Mouse (Mus musculus) neural tube, embryonic 13.5 days (tissue): Measurements from ENCODE around the gene Spg21. TPM values are rescaled to one million over a fixed set of nuclear protein-coding genes. Genes with fewer than 3 reads are reported as not detected.

ENCODE experiments used
- ATAC-seq: fragments of 200-750 bp; cut with Nextera tagmentation; 2 replicates; pipeline ENCODE4 v1.8.0; 2017; ENCODE audit warnings: low read depth, mild to moderate bottlenecking, moderate TSS enrichment, moderate library complexity
- H3K27ac ChIP-seq: fragments of 300-500 bp; sonication (generic); replicated peaks from 2 replicates; pipeline ENCODE4 v1.5.1; 2015; ENCODE audit warnings: moderate library complexity, mild to moderate bottlenecking, inconsistent platforms
- H3K27me3 ChIP-seq: fragments of 300-500 bp; sonication (generic); 2 replicates; pipeline ENCODE4 v1.6.1; 2015; ENCODE audit warnings: mild to moderate bottlenecking, inconsistent platforms
- H3K36me3 ChIP-seq: fragments of 300-500 bp; sonication (generic); 2 replicates; pipeline ENCODE4 v1.6.1; 2015; ENCODE audit warnings: mild to moderate bottlenecking, inconsistent platforms
- H3K4me1 ChIP-seq: fragments of 300-500 bp; sonication (generic); replicated peaks from 2 replicates; pipeline ENCODE4 v1.6.1; 2015; ENCODE audit warnings: inconsistent platforms
- H3K4me2 ChIP-seq: fragments of 300-500 bp; sonication (generic); 2 replicates; pipeline ENCODE4 v1.6.1; 2015; ENCODE audit warnings: inconsistent platforms, mild to moderate bottlenecking, moderate library complexity
- H3K4me3 ChIP-seq: fragments of 300-500 bp; sonication (generic); 2 replicates; pipeline ENCODE4 v1.5.1; 2015; ENCODE audit warnings: mild to moderate bottlenecking, inconsistent platforms
- H3K9ac ChIP-seq: fragments of 300-500 bp; sonication (generic); 2 replicates; pipeline ENCODE4 v1.6.1; 2015; ENCODE audit warnings: moderate library complexity, mild to moderate bottlenecking, inconsistent platforms
- H3K9me3 ChIP-seq: fragments of 300-500 bp; sonication (generic); 2 replicates; pipeline ENCODE4 v1.6.1; 2016; ENCODE audit warnings: inconsistent platforms
- whole genome bisulfite sequencing: fragments of 180-500 bp; shearing (Covaris S2); methylation state at CpG from one replicate; pipeline ENCODE4 v1.1.7; 2015; 5-methylcytosine and 5-hydroxymethylcytosine counted together
- polyA plus RNA-seq: library from polyadenylated mRNA; unstranded; fragments of >200 nt; fragmentation: Nextera tagmentation; extraction: Ambion mirVana; gene quantifications from 2 replicates; pipeline ENCODE4 v1.2.1, GENCODE M21; 2015

The Spg21 gene
- polyA plus RNA-seq, 1 experiment from 2014 or later, result 143 TPM

GRCm38 (mm10) chr9:65435211-65435610 lies 25.5 kb upstream of the Spg21 start:
- H3K4me3 ChIP-seq, result 0 out of 2 replicates have a peak overlapping the region, but pooled peaks have one; percentile 98
- 73% methylated on average over 4 of the region's 4 CpGs for WGBS
- no peak overlapping the region for H3K4me2 ChIP-seq
- peak; percentile 51; the same call in 1 of the 2 replicates for ATAC-seq
- no peak overlapping the region for H3K27ac ChIP-seq
- H3K9ac ChIP-seq, result no peak overlapping the region
- peaks cover 17% of the 10 kb centered on the region for H3K4me1 ChIP-seq
- H3K27me3 ChIP-seq, result no peaks in the 10 kb centered on the region
- H3K9me3 ChIP-seq, result no peaks in the 10 kb centered on the region
- peaks cover 11% of the 10 kb centered on the region for H3K36me3 ChIP-seq

GRCm38 (mm10) chr9:65435671-65436301 lies 25.0 kb upstream of the Spg21 start, which contains the start of gene Mtfmt:
Mtfmt (plus strand) TSS chr9:65435782.
- WGBS, result under 1% methylated on average over 54 of the region's 54 CpGs
- H3K4me2 ChIP-seq, result peak within 1 kb of the TSS; percentile 68
- H3K9ac ChIP-seq, result peak within 1 kb of the TSS; percentile 91
- H3K27ac ChIP-seq, result 0 out of 2 replicates have a peak within 1 kb of the TSS, but pooled peaks have one; percentile 46
- ATAC-seq, result peak; percentile 92
- no peaks in the 10 kb centered on the region for H3K27me3 ChIP-seq
- peak within 1 kb of the TSS; percentile 98 for H3K4me3 ChIP-seq
- H3K9me3 ChIP-seq, result no peaks in the 10 kb centered on the region
- H3K36me3 ChIP-seq, result peaks cover 17% of the 10 kb centered on the region
- peaks cover 17% of the 10 kb centered on the region for H3K4me1 ChIP-seq

GRCm38 (mm10) chr9:65444692-65445091 lies 16.1 kb upstream of the Spg21 start:
- Histone ChIP-seq H3K27ac (no peak overlapping the region), H3K36me3 (peaks cover 83% of the 10 kb centered on the region), H3K9me3 (no peaks in the 10 kb centered on the region), H3K27me3 (no peaks in the 10 kb centered on the region), H3K4me3 (no peak overlapping the region), H3K4me1 (no peaks in the 10 kb centered on the region), H3K4me2 (no peak overlapping the region), H3K9ac (no peak overlapping the region)
- no peak for ATAC-seq
- WGBS, result 93% methylated on average over 4 of the region's 4 CpGs

GRCm38 (mm10) chr9:65447951-65448350 lies 12.8 kb upstream of the Spg21 start:
- WGBS, result 90% methylated on average over 6 of the region's 6 CpGs
- Histone ChIP-seq H3K27me3 (no peaks in the 10 kb centered on the region), H3K9ac (no peak overlapping the region), H3K36me3 (peaks cover 86% of the 10 kb centered on the region), H3K4me3 (no peak overlapping the region), H3K27ac (no peak overlapping the region), H3K4me2 (no peak overlapping the region), H3K4me1 (no peaks in the 10 kb centered on the region), H3K9me3 (no peaks in the 10 kb centered on the region)
- no peak for ATAC-seq

- no peaks in the 10 kb centered on the region for H3K36me3 ChIP-seq
- no peaks in the 10 kb centered on the region for H3K9me3 ChIP-seq
- H3K4me2 ChIP-seq, result no peak overlapping the region
- H3K27me3 ChIP-seq, result no peaks in the 10 kb centered on the region
- H3K4me1 ChIP-seq, result peaks cover 30% of the 10 kb centered on the region
- H3K9ac ChIP-seq, result no peak overlapping the region
- 88% methylated on average over 2 of the region's 2 CpGs for WGBS
- H3K27ac ChIP-seq, result no peak overlapping the region
- no peak overlapping the region for H3K4me3 ChIP-seq
- ATAC-seq, result no peak
Measured at GRCm38 (mm10) chr9:65458975-65459374, 1.8 kb upstream of the Spg21 start.

GRCm38 (mm10) chr9:65460198-65460597 lies 549 bp upstream of the Spg21 start:
- peak overlapping the region; percentile 84 for H3K9ac ChIP-seq
- peaks cover 2% of the 10 kb centered on the region for H3K36me3 ChIP-seq
- no peaks in the 10 kb centered on the region for H3K9me3 ChIP-seq
- H3K4me1 ChIP-seq, result peaks cover 30% of the 10 kb centered on the region
- peak overlapping the region; percentile 77 for H3K4me2 ChIP-seq
- peak; percentile 24; the same call in 1 of the 2 replicates for ATAC-seq
- WGBS, result 20% methylated on average over 3 of the region's 3 CpGs
- H3K4me3 ChIP-seq, result peak overlapping the region; percentile 68
- H3K27me3 ChIP-seq, result no peaks in the 10 kb centered on the region
- H3K27ac ChIP-seq, result peak overlapping the region; percentile 93

- Histone ChIP-seq H3K9ac (no peak overlapping the region; the same call in 1 of the 2 replicates), H3K27ac (no peak overlapping the region), H3K4me2 (peak overlapping the region; percentile 10), H3K4me1 (peaks cover 30% of the 10 kb centered on the region), H3K9me3 (no peaks in the 10 kb centered on the region), H3K36me3 (peaks cover 22% of the 10 kb centered on the region), H3K27me3 (no peaks in the 10 kb centered on the region), H3K4me3 (no peak overlapping the region)
- WGBS, result 82% methylated on average over 5 of the region's 5 CpGs
- ATAC-seq, result no peak
Measured at GRCm38 (mm10) chr9:65462544-65462943, 1.8 kb downstream of the Spg21 start.

- no peak overlapping the region for H3K27ac ChIP-seq
- H3K27me3 ChIP-seq, result no peaks in the 10 kb centered on the region
- H3K4me1 ChIP-seq, result peaks cover 30% of the 10 kb centered on the region
- H3K4me2 ChIP-seq, result no peak overlapping the region
- WGBS, result 93% methylated on average over 6 of the region's 6 CpGs
- H3K9me3 ChIP-seq, result no peaks in the 10 kb centered on the region
- ATAC-seq, result no peak
- no peak overlapping the region for H3K4me3 ChIP-seq
- no peak overlapping the region for H3K9ac ChIP-seq
- peaks cover 32% of the 10 kb centered on the region for H3K36me3 ChIP-seq
Measured at GRCm38 (mm10) chr9:65464161-65464560, 3.4 kb downstream of the Spg21 start.

- H3K9me3 ChIP-seq, result no peaks in the 10 kb centered on the region
- no peak overlapping the region for H3K4me3 ChIP-seq
- H3K4me2 ChIP-seq, result no peak overlapping the region
- no peak for ATAC-seq
- H3K9ac ChIP-seq, result no peak overlapping the region
- H3K4me1 ChIP-seq, result peaks cover 23% of the 10 kb centered on the region
- H3K36me3 ChIP-seq, result peaks cover 42% of the 10 kb centered on the region
- H3K27ac ChIP-seq, result no peak overlapping the region
- 97% methylated on average over 2 of the region's 2 CpGs for WGBS
- H3K27me3 ChIP-seq, result no peaks in the 10 kb centered on the region
Measured at GRCm38 (mm10) chr9:65465241-65465640, 4.5 kb downstream of the Spg21 start.

- no peak for ATAC-seq
- Histone ChIP-seq H3K27me3 (no peaks in the 10 kb centered on the region), H3K9ac (no peak overlapping the region), H3K4me3 (no peak overlapping the region), H3K4me2 (no peak overlapping the region), H3K9me3 (no peaks in the 10 kb centered on the region), H3K4me1 (peaks cover 4% of the 10 kb centered on the region), H3K27ac (no peak overlapping the region), H3K36me3 (peaks cover 63% of the 10 kb centered on the region)
- WGBS, result 68% methylated on average over 11 of the region's 11 CpGs
Measured at GRCm38 (mm10) chr9:65467686-65468085, 6.9 kb downstream of the Spg21 start.

GRCm38 (mm10) chr9:65472769-65473168 lies 12.0 kb downstream of the Spg21 start:
- Histone ChIP-seq H3K4me3 (no peak overlapping the region), H3K9ac (no peak overlapping the region), H3K4me1 (no peaks in the 10 kb centered on the region), H3K27ac (no peak overlapping the region), H3K27me3 (no peaks in the 10 kb centered on the region), H3K36me3 (peaks cover 90% of the 10 kb centered on the region), H3K9me3 (no peaks in the 10 kb centered on the region), H3K4me2 (no peak overlapping the region)
- no peak for ATAC-seq
- 92% methylated on average over 4 of the region's 4 CpGs for WGBS

GRCm38 (mm10) chr9:65479158-65479557 lies 18.4 kb downstream of the Spg21 start:
- Histone ChIP-seq H3K9ac (no peak overlapping the region), H3K4me1 (no peaks in the 10 kb centered on the region), H3K27me3 (no peaks in the 10 kb centered on the region), H3K4me2 (no peak overlapping the region), H3K9me3 (no peaks in the 10 kb centered on the region), H3K4me3 (no peak overlapping the region), H3K36me3 (peaks cover 91% of the 10 kb centered on the region), H3K27ac (no peak overlapping the region)
- 88% methylated on average over 8 of the region's 8 CpGs for WGBS
- ATAC-seq, result no peak

- 88% methylated on average over 5 of the region's 5 CpGs for WGBS
- Histone ChIP-seq H3K27me3 (no peaks in the 10 kb centered on the region), H3K36me3 (peaks cover 91% of the 10 kb centered on the region), H3K9ac (no peak overlapping the region), H3K9me3 (no peaks in the 10 kb centered on the region), H3K27ac (no peak overlapping the region), H3K4me3 (no peak overlapping the region), H3K4me1 (no peaks in the 10 kb centered on the region), H3K4me2 (no peak overlapping the region)
- ATAC-seq, result no peak
Measured at GRCm38 (mm10) chr9:65480071-65480470, 19.3 kb downstream of the Spg21 start.
